Mouse (Mus musculus): ENCODE measurements at regions not wholly inside any gene's neighbourhood (a gene's known extent, or its start where the extent isn't known, plus 50 kb on each side); places are given as distances from the start of the nearest gene placed in this dataset.
A peak's percentile ranks its signal among the peaks of the same experiment; 100 is the strongest.

DNA sequence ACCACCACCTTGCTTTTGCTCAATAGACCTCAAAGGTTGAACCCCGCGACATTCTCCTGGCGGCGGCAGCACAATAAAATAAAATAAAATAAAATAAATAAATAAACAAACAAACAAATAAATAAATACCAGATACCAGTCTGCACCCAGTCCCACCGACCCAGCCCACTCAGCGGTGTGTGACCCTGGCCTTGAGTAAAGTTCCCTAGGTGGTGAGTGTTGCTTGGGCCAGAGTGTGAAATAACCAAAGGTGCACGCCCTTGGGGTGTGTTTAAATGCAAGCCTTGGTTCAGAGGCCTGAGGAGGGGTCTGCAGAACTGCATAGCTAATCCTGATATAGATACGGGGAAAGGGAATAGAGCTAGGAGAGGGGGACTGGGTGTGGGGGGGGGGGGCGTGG, 68.4 kb downstream of the Zfp706 start:
- Histone ChIP-seq H3K27me3 (ENCODE audit: insufficient read depth, low read length) (peaks cover 18% of the 10 kb centered on the region), H3K9me3 (replicated peaks) (no peaks in the 10 kb centered on the region), H3K36me3 (replicated peaks) (no peaks in the 10 kb centered on the region), H3K4me1 (ENCODE audit: insufficient read depth, low read depth, low read length) (peaks cover 46% of the 10 kb centered on the region), H3K4me3 (ENCODE audit: low read depth, low read length) (peak overlapping the region; percentile 78)
- no peak for ATAC-seq (ENCODE audit: extremely low read depth, insufficient number of reproducible peaks, low FRiP score, poor library complexity, severe bottlenecking)
- TF ChIP-seq GATA1 (IDR thresholded peaks at IDR 0.05; ENCODE audit: borderline replicate concordance, low read length) (no peak), TAL1 (conservative IDR thresholded peaks at IDR 0.05; ENCODE audit: low read depth, low read length) (no peak), POLR2AphosphoS5 (IDR thresholded peaks at IDR 0.05; ENCODE audit: insufficient replicate concordance, low read depth, low read length) (no peak), GATA2 (IDR thresholded peaks at IDR 0.05; ENCODE audit: borderline replicate concordance, low read depth, low read length) (no peak), CTCF (IDR thresholded peaks at IDR 0.05; ENCODE audit: low read depth, low read length) (no peak)
- no peak for DNase-seq (ENCODE audit: low spot score)

DNA sequence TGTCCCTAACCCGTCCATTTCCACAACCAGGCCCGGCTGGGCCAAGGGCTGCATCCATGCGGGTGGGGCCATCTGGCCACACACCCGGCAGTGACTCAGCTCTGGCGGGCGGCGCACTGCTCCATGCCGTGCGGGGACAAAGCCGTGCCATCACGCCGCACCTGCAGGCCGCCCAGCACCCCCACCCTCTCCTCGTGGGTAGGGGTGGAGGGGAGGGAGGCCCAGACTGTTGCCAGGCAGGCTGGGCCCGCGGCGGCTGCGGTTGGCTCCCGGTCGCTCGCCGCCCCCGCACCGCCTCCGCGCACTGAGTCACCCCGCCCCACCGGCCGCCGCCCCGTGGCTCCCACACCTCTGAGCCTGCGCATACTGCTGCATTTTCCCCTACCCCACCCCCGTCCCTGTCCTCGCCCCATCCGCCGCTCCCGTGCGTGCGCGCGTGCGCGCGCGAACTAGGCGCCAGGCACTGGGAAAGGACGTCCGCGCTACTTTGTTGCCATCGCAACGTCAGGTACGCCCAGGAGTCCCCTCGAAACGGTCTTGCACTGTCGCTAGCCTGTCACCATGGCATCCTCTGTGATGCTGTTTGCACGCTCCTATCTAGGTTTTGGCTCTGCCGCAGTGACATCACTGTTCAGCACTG, 68.9 kb downstream of the Zfp706 start:
- Histone ChIP-seq H3K36me3 (replicated peaks) (no peaks in the 10 kb centered on the region), H3K27me3 (ENCODE audit: insufficient read depth, low read length) (peaks cover 15% of the 10 kb centered on the region), H3K4me3 (ENCODE audit: low read depth, low read length) (peak overlapping the region; percentile 78), H3K4me1 (ENCODE audit: insufficient read depth, low read depth, low read length) (peaks cover 50% of the 10 kb centered on the region), H3K9me3 (replicated peaks) (no peaks in the 10 kb centered on the region)
- DNase-seq (ENCODE audit: low spot score) (peak; percentile 85), ATAC-seq (ENCODE audit: extremely low read depth, insufficient number of reproducible peaks, low FRiP score, poor library complexity, severe bottlenecking) (peak; percentile 56)
- no peak for TF ChIP-seq CTCF (IDR thresholded peaks at IDR 0.05; ENCODE audit: low read depth, low read length)
- TF ChIP-seq TAL1 (conservative IDR thresholded peaks at IDR 0.05; ENCODE audit: low read depth, low read length) = no peak
- no peak for TF ChIP-seq POLR2AphosphoS5 (IDR thresholded peaks at IDR 0.05; ENCODE audit: insufficient replicate concordance, low read depth, low read length)
- no peak for TF ChIP-seq GATA2 (IDR thresholded peaks at IDR 0.05; ENCODE audit: borderline replicate concordance, low read depth, low read length)
- TF ChIP-seq GATA1 (IDR thresholded peaks at IDR 0.05; ENCODE audit: borderline replicate concordance, low read length) = no peak

DNA sequence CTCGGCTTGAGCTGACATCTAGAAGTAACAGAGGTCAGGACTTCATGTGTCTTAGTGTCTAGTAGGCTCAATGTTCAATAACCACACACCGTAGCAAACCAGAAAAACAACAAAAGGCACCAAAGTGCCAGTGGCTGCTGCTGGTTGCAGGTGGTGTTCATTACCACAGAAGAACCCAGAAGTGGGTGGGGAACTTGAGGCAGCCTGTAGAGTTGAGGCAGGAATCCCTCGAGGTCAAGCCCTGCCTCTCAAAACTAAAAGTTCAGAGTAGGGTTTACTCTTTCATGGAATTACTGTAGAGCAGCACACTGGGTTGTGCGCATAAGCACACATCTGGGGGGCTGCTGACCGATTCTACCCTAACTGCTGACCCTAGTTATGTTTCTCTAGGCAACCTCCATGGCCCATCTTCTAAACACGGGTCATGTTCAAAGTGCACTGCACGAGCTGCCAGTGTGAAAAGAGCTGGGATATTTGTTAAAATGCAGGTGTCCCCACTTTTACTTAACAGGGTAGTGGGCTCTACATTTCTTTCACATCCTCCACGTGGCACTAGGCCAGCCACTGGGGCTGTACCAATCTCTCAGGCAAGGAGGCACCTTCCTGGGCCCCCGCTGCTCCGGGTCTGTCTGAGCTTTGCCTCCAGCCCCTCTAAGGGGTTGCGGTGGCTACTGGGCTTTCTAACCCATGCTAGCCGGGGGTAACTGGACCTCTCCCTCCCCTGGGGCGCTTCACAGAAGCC, 69.6 kb downstream of the Zfp706 start:
- Histone ChIP-seq H3K4me1 (ENCODE audit: insufficient read depth, low read depth, low read length) (peaks cover 56% of the 10 kb centered on the region), H3K36me3 (replicated peaks) (no peaks in the 10 kb centered on the region), H3K27me3 (ENCODE audit: insufficient read depth, low read length) (peaks cover 11% of the 10 kb centered on the region), H3K9me3 (replicated peaks) (no peaks in the 10 kb centered on the region), H3K4me3 (ENCODE audit: low read depth, low read length) (peak overlapping the region; percentile 78)
- TF ChIP-seq TAL1 (conservative IDR thresholded peaks at IDR 0.05; ENCODE audit: low read depth, low read length) = no peak
- TF ChIP-seq GATA1 (IDR thresholded peaks at IDR 0.05; ENCODE audit: borderline replicate concordance, low read length) = no peak
- no peak for TF ChIP-seq POLR2AphosphoS5 (IDR thresholded peaks at IDR 0.05; ENCODE audit: insufficient replicate concordance, low read depth, low read length)
- TF ChIP-seq GATA2 (IDR thresholded peaks at IDR 0.05; ENCODE audit: borderline replicate concordance, low read depth, low read length) = no peak
- TF ChIP-seq CTCF (IDR thresholded peaks at IDR 0.05; ENCODE audit: low read depth, low read length) = no peak
- ATAC-seq (ENCODE audit: extremely low read depth, insufficient number of reproducible peaks, low FRiP score, poor library complexity, severe bottlenecking) (no peak), DNase-seq (ENCODE audit: low spot score) (peak; percentile 30)

DNA sequence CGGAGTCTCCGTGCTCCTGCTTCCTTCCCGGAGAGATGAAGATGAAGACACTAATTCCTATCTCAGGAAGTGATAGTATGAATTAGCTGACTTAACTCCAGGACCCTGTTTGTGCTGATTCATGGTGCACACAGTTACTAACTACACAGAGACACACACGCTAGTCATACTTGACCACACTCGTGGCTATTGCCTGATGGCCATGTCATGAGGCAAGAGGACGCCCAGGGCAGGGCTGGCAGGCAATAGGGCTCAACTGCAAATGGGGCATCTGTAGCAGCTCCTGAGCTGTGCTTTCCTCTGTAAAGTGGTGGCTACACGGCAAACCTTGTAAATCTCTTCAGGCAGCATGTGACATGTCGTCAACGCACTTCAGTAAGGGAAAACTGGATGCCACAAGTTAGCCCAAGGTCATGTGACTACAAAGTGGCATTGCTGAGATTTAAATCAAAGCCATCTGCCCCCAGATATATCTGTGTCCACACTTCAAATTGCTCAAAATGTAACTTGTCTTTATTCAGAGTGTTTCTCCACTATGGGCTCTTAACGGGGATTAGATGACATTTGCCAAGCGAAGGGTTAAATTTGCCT, 70.4 kb downstream of the Zfp706 start:
- peaks cover 59% of the 10 kb centered on the region for H3K4me1 ChIP-seq (ENCODE audit: insufficient read depth, low read depth, low read length)
- TF ChIP-seq POLR2AphosphoS5 (IDR thresholded peaks at IDR 0.05; ENCODE audit: insufficient replicate concordance, low read depth, low read length) (no peak), GATA1 (IDR thresholded peaks at IDR 0.05; ENCODE audit: borderline replicate concordance, low read length) (no peak), CTCF (IDR thresholded peaks at IDR 0.05; ENCODE audit: low read depth, low read length) (no peak), GATA2 (IDR thresholded peaks at IDR 0.05; ENCODE audit: borderline replicate concordance, low read depth, low read length) (no peak), TAL1 (conservative IDR thresholded peaks at IDR 0.05; ENCODE audit: low read depth, low read length) (no peak)
- ATAC-seq (ENCODE audit: extremely low read depth, insufficient number of reproducible peaks, low FRiP score, poor library complexity, severe bottlenecking) (no peak), DNase-seq (ENCODE audit: low spot score) (no peak)
- 0 out of 2 replicates have a peak, but pooled peaks cover 5% of the 10 kb centered on the region for H3K27me3 ChIP-seq (ENCODE audit: insufficient read depth, low read length)
- H3K9me3 ChIP-seq (replicated peaks) = no peaks in the 10 kb centered on the region
- H3K36me3 ChIP-seq (replicated peaks) = no peaks in the 10 kb centered on the region
- peak overlapping the region; percentile 22; the same call in 1 of the 2 replicates for H3K4me3 ChIP-seq (ENCODE audit: low read depth, low read length)

DNA sequence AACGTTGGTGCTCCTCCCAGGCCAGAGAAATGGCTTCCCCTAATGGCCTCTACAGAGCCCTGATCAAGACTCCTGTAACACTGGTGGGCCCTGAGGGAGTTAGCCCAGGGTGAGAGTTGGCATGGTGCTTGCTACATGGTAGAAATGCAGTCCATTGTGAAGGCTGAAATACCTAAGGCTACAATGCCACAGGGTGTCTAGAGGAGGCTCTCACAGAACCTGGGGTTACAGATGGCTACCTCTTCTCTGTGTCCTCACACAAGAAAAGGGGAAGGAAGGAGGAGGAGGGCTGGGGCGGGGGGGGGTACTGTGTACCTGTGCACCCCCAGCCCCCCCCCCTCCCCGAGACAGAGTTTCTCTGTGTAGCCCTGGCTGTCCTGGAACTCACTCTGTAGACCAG, 72.8 kb downstream of the Zfp706 start:
- peaks cover 2% of the 10 kb centered on the region; the same call in 1 of the 2 replicates for H3K9me3 ChIP-seq (replicated peaks)
- 0 out of 2 replicates have a peak, but pooled peaks cover 2% of the 10 kb centered on the region for H3K27me3 ChIP-seq (ENCODE audit: insufficient read depth, low read length)
- H3K36me3 ChIP-seq (replicated peaks) = no peaks in the 10 kb centered on the region
- DNase-seq (ENCODE audit: low spot score) (no peak), ATAC-seq (ENCODE audit: extremely low read depth, insufficient number of reproducible peaks, low FRiP score, poor library complexity, severe bottlenecking) (no peak)
- no peak overlapping the region for H3K4me3 ChIP-seq (ENCODE audit: low read depth, low read length)
- H3K4me1 ChIP-seq (ENCODE audit: insufficient read depth, low read depth, low read length) = peaks cover 63% of the 10 kb centered on the region
- TF ChIP-seq GATA2 (IDR thresholded peaks at IDR 0.05; ENCODE audit: borderline replicate concordance, low read depth, low read length) = no peak
- TF ChIP-seq POLR2AphosphoS5 (IDR thresholded peaks at IDR 0.05; ENCODE audit: insufficient replicate concordance, low read depth, low read length) = no peak
- TF ChIP-seq GATA1 (IDR thresholded peaks at IDR 0.05; ENCODE audit: borderline replicate concordance, low read length) = no peak
- TF ChIP-seq TAL1 (conservative IDR thresholded peaks at IDR 0.05; ENCODE audit: low read depth, low read length) = no peak
- TF ChIP-seq CTCF (IDR thresholded peaks at IDR 0.05; ENCODE audit: low read depth, low read length) = no peak

DNA sequence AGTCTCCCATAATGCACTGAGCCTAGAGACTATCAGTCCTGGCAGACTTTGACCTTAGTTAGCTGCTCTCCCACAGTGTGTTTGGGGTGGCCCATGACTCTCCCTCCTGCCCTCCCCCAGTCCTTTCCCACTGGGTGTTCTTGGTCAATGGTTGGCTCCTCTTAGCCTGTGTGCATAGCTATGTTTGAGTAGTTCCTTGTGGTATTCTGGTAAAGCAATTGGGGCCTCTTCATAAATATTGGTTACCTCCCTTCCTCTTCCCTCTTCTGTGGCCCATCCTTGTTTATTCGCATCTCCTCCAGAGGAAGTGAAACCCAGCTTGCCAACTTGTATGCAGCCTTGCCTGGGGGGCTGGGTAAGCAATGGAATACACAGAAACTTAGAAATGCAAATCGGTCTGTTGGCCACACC, 74.0 kb downstream of the Zfp706 start:
- ATAC-seq (ENCODE audit: extremely low read depth, insufficient number of reproducible peaks, low FRiP score, poor library complexity, severe bottlenecking) (no peak), DNase-seq (ENCODE audit: low spot score) (no peak)
- no peak for TF ChIP-seq GATA1 (IDR thresholded peaks at IDR 0.05; ENCODE audit: borderline replicate concordance, low read length)
- TF ChIP-seq GATA2 (IDR thresholded peaks at IDR 0.05; ENCODE audit: borderline replicate concordance, low read depth, low read length) = no peak
- no peak for TF ChIP-seq TAL1 (conservative IDR thresholded peaks at IDR 0.05; ENCODE audit: low read depth, low read length)
- Histone ChIP-seq H3K4me3 (ENCODE audit: low read depth, low read length) (no peak overlapping the region), H3K27me3 (ENCODE audit: insufficient read depth, low read length) (0 out of 2 replicates have a peak, but pooled peaks cover 2% of the 10 kb centered on the region), H3K9me3 (replicated peaks) (peaks cover 2% of the 10 kb centered on the region; the same call in 1 of the 2 replicates), H3K36me3 (replicated peaks) (no peaks in the 10 kb centered on the region), H3K4me1 (ENCODE audit: insufficient read depth, low read depth, low read length) (peaks cover 59% of the 10 kb centered on the region)
